Mouse (Mus musculus) embryonic facial prominence, embryonic 11.5 days (tissue): ENCODE measurements around the gene Edem3. TPM values are rescaled to one million over a fixed set of nuclear protein-coding genes. Genes with fewer than 3 reads are reported as not detected.
"Not testable (repeated sequence)": the region's sequence is repeated elsewhere in the genome, so short reads cannot be mapped to it uniquely, and the experiment has no call there.

Source experiments
- ATAC-seq: fragments of 200-750 bp; cut with Nextera tagmentation; replicated peaks from 2 replicates; pipeline ENCODE4 v1.8.0; 2017; ENCODE audit warnings: low read depth; ENCODE audit not compliant: insufficient number of reproducible peaks, low FRiP score, low TSS enrichment
- DNase-seq: peaks from one replicate; pipeline ENCODE4 v3.0.0-alpha.2; 2015; ENCODE audit warnings: low spot score
- H3K27ac ChIP-seq: fragments of 300-500 bp; sonication (generic); replicated peaks from 2 replicates; pipeline ENCODE4 v1.5.1; 2014; ENCODE audit warnings: mild to moderate bottlenecking, low read depth, low read length, control low read depth
- H3K27me3 ChIP-seq: fragments of 300-500 bp; sonication (generic); 2 replicates; pipeline ENCODE4 v1.6.1; 2014; ENCODE audit warnings: mild to moderate bottlenecking, low read length, moderate library complexity, mixed read lengths; ENCODE audit not compliant: control insufficient read depth, insufficient read depth
- H3K36me3 ChIP-seq: fragments of 300-500 bp; sonication (generic); replicated peaks from 2 replicates; pipeline ENCODE4 v1.6.1; 2014; ENCODE audit warnings: low read depth, mild to moderate bottlenecking, low read length, moderate library complexity, mixed read lengths; ENCODE audit not compliant: control insufficient read depth, insufficient read depth
- H3K4me1 ChIP-seq: fragments of 300-500 bp; sonication (generic); 2 replicates; pipeline ENCODE4 v1.6.1; 2014; ENCODE audit warnings: low read length, mixed read lengths; ENCODE audit not compliant: control insufficient read depth, insufficient read depth
- H3K4me2 ChIP-seq: fragments of 300-500 bp; sonication (generic); 2 replicates; pipeline ENCODE4 v1.6.1; 2014; ENCODE audit warnings: low read depth, mild to moderate bottlenecking, control low read depth, low read length, moderate library complexity
- H3K4me3 ChIP-seq: fragments of 300-500 bp; sonication (generic); 2 replicates; pipeline ENCODE4 v1.5.1; 2014; ENCODE audit warnings: low read depth, low read length, control low read depth
- H3K9ac ChIP-seq: fragments of 300-500 bp; sonication (generic); replicated peaks from 2 replicates; pipeline ENCODE4 v1.6.1; 2014; ENCODE audit warnings: mild to moderate bottlenecking, control low read depth, low read length
- H3K9me3 ChIP-seq: fragments of 300-500 bp; sonication (generic); replicated peaks from 2 replicates; pipeline ENCODE4 v1.6.1; 2016; ENCODE audit warnings: mild to moderate bottlenecking, low read length, inconsistent platforms, mixed read lengths; ENCODE audit not compliant: control insufficient read depth
- WGBS: fragments of 180-500 bp; shearing (Covaris S2); extraction: QIAGEN DNeasy Blood & Tissue Kit; methylation state at CpG from one replicate; pipeline ENCODE4 v1.1.7; 2014; 5-methylcytosine and 5-hydroxymethylcytosine counted together
- polyA plus RNA-seq: library from polyadenylated mRNA; unstranded; fragments of >200 nt; fragmentation: Nextera tagmentation; extraction: Ambion mirVana; gene quantifications from 2 replicates; pipeline ENCODE4 v1.2.1, GENCODE M21; 2014

Gene Edem3
- polyA plus RNA-seq, 1 experiment from 2014 or later = 25.9 TPM

DNA sequence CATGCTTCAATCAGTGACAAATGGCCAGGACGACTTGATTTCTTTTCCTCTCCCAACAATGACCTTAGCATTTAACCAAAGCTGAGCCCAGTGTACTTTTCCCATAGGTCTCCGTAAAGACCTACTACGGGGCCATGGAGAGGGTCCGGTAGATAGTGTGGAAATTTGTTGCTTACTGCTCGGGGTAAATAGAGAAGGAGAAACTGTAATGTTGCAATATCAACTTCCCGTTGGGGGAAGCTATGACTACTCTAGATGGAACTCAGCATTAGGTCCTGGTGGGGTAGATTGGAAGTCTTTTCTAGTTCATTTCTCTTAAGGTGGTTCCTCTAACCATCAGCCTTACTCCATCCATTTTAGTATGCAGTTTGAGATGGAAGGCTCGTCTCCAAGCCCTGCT, 64.0 kb downstream of the Edem3 start:
- Histone ChIP-seq H3K4me1 (no peaks in the 10 kb centered on the region), H3K9me3 (no peaks in the 10 kb centered on the region), H3K4me2 (no peak overlapping the region), H3K9ac (no peak overlapping the region), H3K36me3 (no peaks in the 10 kb centered on the region), H3K4me3 (no peak overlapping the region), H3K27ac (no peak overlapping the region), H3K27me3 (no peaks in the 10 kb centered on the region)
- no peak for ATAC-seq
- no peak for DNase-seq
- WGBS = 89% methylated on average over 7 of the region's 7 CpGs

- DNase-seq (peak; percentile 89), ATAC-seq (no peak)
- H3K4me1 ChIP-seq = no peaks in the 10 kb centered on the region
- H3K9ac ChIP-seq = no peak overlapping the region
- H3K4me2 ChIP-seq = no peak overlapping the region
- H3K9me3 ChIP-seq = no peaks in the 10 kb centered on the region
- 22% methylated on average over 5 of the region's 5 CpGs for WGBS
- no peaks in the 10 kb centered on the region for H3K36me3 ChIP-seq
- H3K27ac ChIP-seq = no peak overlapping the region
- H3K27me3 ChIP-seq = no peaks in the 10 kb centered on the region
- H3K4me3 ChIP-seq = no peak overlapping the region
Measured at GRCm38 (mm10) chr1:151820457-151820856, 65.3 kb downstream of the Edem3 start.

GRCm38 (mm10) chr1:151825065-151825464, 69.9 kb downstream of the Edem3 start:
- H3K9ac ChIP-seq = no peak overlapping the region

GRCm38 (mm10) chr1:151831791-151832190, 76.6 kb downstream of the Edem3 start:
- Histone ChIP-seq H3K4me2 (no peak overlapping the region), H3K4me1 (no peaks in the 10 kb centered on the region), H3K9ac (no peak overlapping the region), H3K4me3 (no peak overlapping the region), H3K9me3 (no peaks in the 10 kb centered on the region), H3K36me3 (no peaks in the 10 kb centered on the region), H3K27ac (no peak overlapping the region), H3K27me3 (no peaks in the 10 kb centered on the region)
- DNase-seq = no peak
- ATAC-seq = no peak
- 82% methylated on average over 3 of the region's 3 CpGs for WGBS

More at GRCm38 (mm10) chr1:151825065-151825464, 69.9 kb downstream of the Edem3 start:
- Histone ChIP-seq H3K4me3 (no peak overlapping the region), H3K9me3 (no peaks in the 10 kb centered on the region), H3K36me3 (no peaks in the 10 kb centered on the region), H3K4me2 (no peak overlapping the region), H3K4me1 (no peaks in the 10 kb centered on the region), H3K27ac (no peak overlapping the region), H3K27me3 (no peaks in the 10 kb centered on the region)
- ATAC-seq (no peak), DNase-seq (no peak)
- WGBS = 87% methylated on average over 7 of the region's 7 CpGs

GRCm38 (mm10) chr1:151835261-151835660, 80.1 kb downstream of the Edem3 start:
- DNase-seq = no peak
- Histone ChIP-seq H3K9me3 (no peaks in the 10 kb centered on the region), H3K9ac (no peak overlapping the region), H3K4me1 (no peaks in the 10 kb centered on the region), H3K4me3 (no peak overlapping the region), H3K4me2 (no peak overlapping the region), H3K27me3 (no peaks in the 10 kb centered on the region), H3K36me3 (no peaks in the 10 kb centered on the region), H3K27ac (no peak overlapping the region)
- WGBS = 90% methylated on average over 4 of the region's 4 CpGs
- ATAC-seq = no peak

DNA sequence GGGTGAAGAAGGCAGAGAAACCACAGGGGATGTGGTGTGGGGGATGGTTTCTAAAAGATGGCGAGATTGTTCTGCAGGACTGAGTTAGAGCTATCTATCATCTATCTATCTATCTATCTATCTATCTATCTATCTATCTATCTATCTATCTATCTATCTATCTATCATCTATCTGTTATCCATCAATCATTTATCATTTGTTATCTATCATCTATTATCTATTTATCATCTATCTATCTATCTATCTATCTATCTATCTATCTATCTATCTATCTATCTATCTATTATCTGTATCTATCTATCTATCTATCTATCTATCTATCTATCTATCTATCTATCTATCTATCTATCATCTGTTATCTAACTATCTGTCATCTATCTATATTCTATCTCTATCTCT, 85.2 kb downstream of the Edem3 start:
- not testable (repeated sequence) for H3K9ac ChIP-seq, H3K4me1 ChIP-seq, H3K36me3 ChIP-seq, H3K27me3 ChIP-seq, H3K4me2 ChIP-seq, ATAC-seq, H3K9me3 ChIP-seq, H3K4me3 ChIP-seq, H3K27ac ChIP-seq, DNase-seq
- 87% methylated on average over 1 of the region's 1 CpGs for WGBS

DNA sequence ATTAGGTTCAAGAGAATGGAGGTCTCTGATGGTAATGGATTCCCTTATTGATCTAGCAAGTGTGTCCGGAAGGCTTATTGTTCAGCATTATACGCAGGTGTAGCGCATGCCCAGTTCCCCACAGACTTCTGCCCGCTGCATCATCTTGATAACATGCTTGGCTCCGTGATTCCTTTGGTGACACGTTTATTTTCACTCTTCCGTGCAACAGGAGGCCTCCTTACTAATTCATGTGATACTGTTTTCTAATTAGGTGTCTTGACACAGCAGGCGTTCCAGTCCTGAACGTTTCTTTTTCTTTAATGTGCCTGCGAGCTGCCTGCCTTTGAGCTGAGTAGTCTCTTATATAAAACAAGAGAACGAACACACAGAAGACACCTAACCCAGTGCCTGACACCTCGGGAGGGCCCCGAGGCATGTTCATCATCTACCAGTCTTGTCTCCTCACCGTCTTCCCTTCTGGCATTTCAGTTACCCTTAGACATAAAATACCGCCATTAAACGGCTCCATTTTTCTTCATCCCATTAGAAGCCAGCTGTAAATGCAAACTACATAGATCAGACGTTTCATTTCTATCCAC, 90.2 kb downstream of the Edem3 start:
- no peak overlapping the region for H3K4me3 ChIP-seq
- H3K27ac ChIP-seq = no peak overlapping the region
- no peak overlapping the region for H3K4me2 ChIP-seq
- ATAC-seq (no peak), DNase-seq (no peak)
- no peaks in the 10 kb centered on the region for H3K27me3 ChIP-seq
- H3K9ac ChIP-seq = no peak overlapping the region
- H3K9me3 ChIP-seq = no peaks in the 10 kb centered on the region
- H3K36me3 ChIP-seq = no peaks in the 10 kb centered on the region
- WGBS = 79% methylated on average over 17 of the region's 17 CpGs
- no peaks in the 10 kb centered on the region for H3K4me1 ChIP-seq

DNA sequence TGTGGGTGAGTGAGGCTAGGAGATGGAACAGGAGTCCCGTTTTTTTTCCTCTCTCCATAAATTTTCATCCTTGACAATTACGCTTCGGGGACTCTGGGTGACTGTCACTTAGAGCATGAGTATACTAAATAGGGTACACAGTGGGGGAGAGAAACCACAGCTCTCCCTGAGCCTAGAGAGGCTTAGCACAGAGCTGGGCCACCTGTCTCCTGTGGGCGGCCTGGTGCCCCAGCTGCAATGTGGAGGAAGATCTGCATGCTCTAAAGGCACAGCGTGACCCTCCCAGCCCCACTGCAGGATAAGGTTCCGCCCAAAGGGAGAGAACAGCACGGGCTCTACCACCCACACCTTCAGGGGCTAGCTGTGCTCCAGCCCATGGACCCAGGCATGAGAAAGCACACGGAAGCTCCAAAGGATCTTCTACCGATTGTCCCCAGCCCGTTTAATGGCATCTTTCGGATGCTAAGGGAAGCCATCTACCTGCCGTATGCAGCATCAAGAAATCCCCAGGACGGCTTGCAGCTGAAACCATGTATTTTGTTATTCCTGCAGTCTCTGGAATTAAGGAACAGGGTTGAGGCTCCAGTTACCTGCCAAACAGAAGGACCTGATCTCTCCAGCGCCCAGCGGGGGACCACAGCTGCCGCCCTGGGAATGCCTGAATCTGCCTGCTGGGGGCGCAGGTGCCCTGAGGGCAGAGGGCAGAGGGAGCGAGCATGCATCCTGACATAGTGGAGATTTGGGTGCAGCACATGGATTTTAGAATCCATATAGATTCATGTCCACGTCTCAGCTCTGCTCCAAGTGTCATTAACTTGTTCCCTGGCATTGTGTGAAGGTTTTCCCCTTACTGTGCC, 91.0 kb downstream of the Edem3 start:
- Histone ChIP-seq H3K9ac (no peak overlapping the region), H3K4me1 (no peaks in the 10 kb centered on the region), H3K36me3 (no peaks in the 10 kb centered on the region), H3K9me3 (no peaks in the 10 kb centered on the region), H3K27ac (no peak overlapping the region), H3K27me3 (no peaks in the 10 kb centered on the region), H3K4me3 (no peak overlapping the region), H3K4me2 (no peak overlapping the region)
- DNase-seq = no peak
- whole genome bisulfite sequencing = 60% methylated on average over 19 of the region's 19 CpGs
- no peak for ATAC-seq
